Mouse (Mus musculus): Measurements from ENCODE around the gene Alas2. TPM values are rescaled to one million over a fixed set of nuclear protein-coding genes. Genes with fewer than 3 reads are reported as not detected.

The Alas2 gene
- polyA plus RNA-seq, 1 experiment from 2014 or later: 61.2 TPM

DNA sequence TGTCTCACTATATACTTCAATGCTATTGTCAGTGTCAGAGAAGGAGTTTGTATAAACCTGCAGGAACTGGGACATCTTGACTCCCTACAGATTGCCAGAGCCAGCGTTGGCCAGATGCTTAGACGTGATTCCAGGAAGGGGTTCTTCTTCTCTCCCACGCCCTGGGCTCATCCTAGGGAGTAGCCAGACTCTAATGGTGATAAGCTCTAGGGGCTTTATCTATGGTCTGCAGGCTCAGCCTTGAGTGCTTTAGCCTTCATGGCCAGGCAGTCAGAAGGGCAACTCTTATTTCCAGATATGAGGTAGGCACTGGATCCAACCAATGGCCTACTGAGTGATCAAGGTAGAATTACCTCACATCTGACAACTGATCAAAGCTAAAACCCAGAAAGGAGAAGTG is 2.5 kb downstream of the Alas2 start:
- Histone ChIP-seq H3K9ac (ENCODE audit: low read length) (no peak overlapping the region), H3K4me1 (replicated peaks; ENCODE audit: control insufficient read depth, insufficient read depth, low read length) (no peaks in the 10 kb centered on the region), H3K9me3 (ENCODE audit: control insufficient read depth, low read length) (no peaks in the 10 kb centered on the region), H3K27ac (ENCODE audit: low read depth, low read length) (no peak overlapping the region), H3K4me2 (ENCODE audit: low read depth, low read length, severe bottlenecking) (no peak overlapping the region), H3K4me3 (ENCODE audit: low read depth, low read length) (no peak overlapping the region), H3K27me3 (ENCODE audit: control insufficient read depth, insufficient read depth, low read length) (no peaks in the 10 kb centered on the region), H3K36me3 (ENCODE audit: control insufficient read depth, insufficient read depth, low read length) (no peaks in the 10 kb centered on the region)
- DNase-seq (ENCODE audit: low spot score): no peak
- ATAC-seq (replicated peaks; ENCODE audit: low FRiP score): no peak
- WGBS: 85% methylated on average over 3 of the region's 3 CpGs

- no peaks in the 10 kb centered on the region for H3K4me1 ChIP-seq (replicated peaks; ENCODE audit: control insufficient read depth, insufficient read depth, low read length)
- H3K9me3 ChIP-seq (ENCODE audit: control insufficient read depth, low read length): no peaks in the 10 kb centered on the region
- no peaks in the 10 kb centered on the region for H3K27me3 ChIP-seq (ENCODE audit: control insufficient read depth, insufficient read depth, low read length)
- no peak overlapping the region for H3K4me2 ChIP-seq (ENCODE audit: low read depth, low read length, severe bottlenecking)
- no peak overlapping the region for H3K27ac ChIP-seq (ENCODE audit: low read depth, low read length)
- DNase-seq (ENCODE audit: low spot score) (no peak), ATAC-seq (replicated peaks; ENCODE audit: low FRiP score) (no peak)
- WGBS: 94% methylated on average over 2 of the region's 2 CpGs
- no peak overlapping the region for H3K9ac ChIP-seq (ENCODE audit: low read length)
- H3K4me3 ChIP-seq (ENCODE audit: low read depth, low read length): no peak overlapping the region
- H3K36me3 ChIP-seq (ENCODE audit: control insufficient read depth, insufficient read depth, low read length): no peaks in the 10 kb centered on the region
Measured at GRCm38 (mm10) chrX:150551986-150552385, 4.8 kb downstream of the Alas2 start.

DNA sequence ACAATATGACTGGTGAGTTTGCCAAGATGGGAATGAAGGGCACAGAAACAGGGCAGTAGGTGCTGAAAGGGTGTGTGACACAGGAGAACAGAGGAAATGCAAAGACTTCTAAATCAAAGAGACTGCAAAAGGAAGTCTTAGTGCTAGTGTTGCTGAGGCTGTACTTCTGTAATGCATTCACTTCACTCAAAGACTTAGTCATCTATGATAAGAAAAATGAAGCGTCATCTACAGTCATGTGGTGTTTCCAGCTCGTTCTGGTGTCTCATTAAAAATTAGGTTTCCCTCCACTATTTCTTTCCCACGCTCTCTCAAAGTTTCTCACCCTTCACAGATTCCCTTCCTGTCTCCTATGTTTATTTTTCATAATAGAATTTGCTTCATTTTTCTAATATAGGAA is 6.9 kb downstream of the Alas2 start:
- no peak for DNase-seq (ENCODE audit: low spot score)
- no peaks in the 10 kb centered on the region for H3K27me3 ChIP-seq (ENCODE audit: control insufficient read depth, insufficient read depth, low read length)
- H3K9ac ChIP-seq (ENCODE audit: low read length): no peak overlapping the region
- ATAC-seq (replicated peaks; ENCODE audit: low FRiP score): no peak
- 87% methylated on average over 3 of the region's 3 CpGs for WGBS
- H3K9me3 ChIP-seq (ENCODE audit: control insufficient read depth, low read length): no peaks in the 10 kb centered on the region
- no peak overlapping the region for H3K4me2 ChIP-seq (ENCODE audit: low read depth, low read length, severe bottlenecking)
- H3K27ac ChIP-seq (ENCODE audit: low read depth, low read length): no peak overlapping the region
- no peaks in the 10 kb centered on the region for H3K4me1 ChIP-seq (replicated peaks; ENCODE audit: control insufficient read depth, insufficient read depth, low read length)
- H3K4me3 ChIP-seq (ENCODE audit: low read depth, low read length): no peak overlapping the region
- H3K36me3 ChIP-seq (ENCODE audit: control insufficient read depth, insufficient read depth, low read length): no peaks in the 10 kb centered on the region

DNA sequence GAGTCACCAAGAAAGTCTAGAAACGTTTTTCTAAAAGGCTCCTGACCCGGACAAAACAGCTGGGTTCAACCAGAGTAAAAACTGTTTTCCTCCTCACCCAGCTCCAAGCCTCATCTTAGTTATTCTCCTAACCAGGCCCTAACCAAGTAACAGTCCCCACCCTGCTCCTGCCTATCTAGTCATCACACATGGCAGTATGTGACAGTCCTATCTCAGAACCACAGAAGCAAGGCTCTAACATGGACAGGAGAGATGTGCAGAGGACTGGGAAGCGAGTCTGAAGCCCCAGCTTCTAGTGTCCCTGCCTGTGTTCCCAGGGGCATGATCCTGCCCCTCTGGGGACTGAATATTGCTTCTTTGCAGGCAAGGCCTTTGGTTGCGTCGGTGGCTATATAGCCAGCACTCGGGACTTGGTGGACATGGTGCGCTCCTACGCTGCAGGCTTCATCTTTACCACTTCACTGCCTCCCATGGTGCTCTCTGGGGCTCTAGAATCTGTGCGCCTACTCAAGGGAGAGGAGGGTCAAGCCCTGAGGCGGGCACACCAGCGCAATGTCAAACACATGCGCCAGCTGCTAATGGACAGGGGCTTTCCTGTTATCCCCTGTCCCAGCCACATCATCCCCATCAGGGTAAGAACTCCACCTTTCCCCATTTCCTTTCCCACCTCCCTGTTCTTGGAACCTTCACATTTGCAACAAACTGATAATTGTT is 17.6 kb downstream of the Alas2 start:
- no peaks in the 10 kb centered on the region for H3K9me3 ChIP-seq (ENCODE audit: control insufficient read depth, low read length)
- H3K9ac ChIP-seq (ENCODE audit: low read length): no peak overlapping the region
- H3K27ac ChIP-seq (ENCODE audit: low read depth, low read length): no peak overlapping the region
- no peaks in the 10 kb centered on the region; the same call in 1 of the 2 replicates for H3K36me3 ChIP-seq (ENCODE audit: control insufficient read depth, insufficient read depth, low read length)
- DNase-seq (ENCODE audit: low spot score): no peak
- 92% methylated on average over 12 of the region's 12 CpGs for WGBS
- H3K27me3 ChIP-seq (ENCODE audit: control insufficient read depth, insufficient read depth, low read length): 0 out of 2 replicates have a peak, but pooled peaks cover 2% of the 10 kb centered on the region
- no peaks in the 10 kb centered on the region for H3K4me1 ChIP-seq (replicated peaks; ENCODE audit: control insufficient read depth, insufficient read depth, low read length)
- no peak overlapping the region for H3K4me2 ChIP-seq (ENCODE audit: low read depth, low read length, severe bottlenecking)
- ATAC-seq (replicated peaks; ENCODE audit: low FRiP score): no peak
- H3K4me3 ChIP-seq (ENCODE audit: low read depth, low read length): no peak overlapping the region

GRCm38 (mm10) chrX:150581921-150582320 is 34.7 kb downstream of the Alas2 start:
- no peak overlapping the region for H3K27ac ChIP-seq (ENCODE audit: low read depth, low read length)
- no peaks in the 10 kb centered on the region for H3K9me3 ChIP-seq (ENCODE audit: control insufficient read depth, low read length)
- H3K4me1 ChIP-seq (replicated peaks; ENCODE audit: control insufficient read depth, insufficient read depth, low read length): no peaks in the 10 kb centered on the region
- no peak overlapping the region for H3K4me3 ChIP-seq (ENCODE audit: low read depth, low read length)
- H3K4me2 ChIP-seq (ENCODE audit: low read depth, low read length, severe bottlenecking): no peak overlapping the region
- H3K27me3 ChIP-seq (ENCODE audit: control insufficient read depth, insufficient read depth, low read length): no peaks in the 10 kb centered on the region; the same call in 1 of the 2 replicates
- H3K36me3 ChIP-seq (ENCODE audit: control insufficient read depth, insufficient read depth, low read length): no peaks in the 10 kb centered on the region
- ATAC-seq (replicated peaks; ENCODE audit: low FRiP score) (no peak), DNase-seq (ENCODE audit: low spot score) (no peak)
- H3K9ac ChIP-seq (ENCODE audit: low read length): no peak overlapping the region

GRCm38 (mm10) chrX:150585116-150585515 is 37.9 kb downstream of the Alas2 start:
- Histone ChIP-seq H3K27me3 (ENCODE audit: control insufficient read depth, insufficient read depth, low read length) (no peaks in the 10 kb centered on the region; the same call in 1 of the 2 replicates), H3K36me3 (ENCODE audit: control insufficient read depth, insufficient read depth, low read length) (no peaks in the 10 kb centered on the region), H3K4me2 (ENCODE audit: low read depth, low read length, severe bottlenecking) (no peak overlapping the region), H3K27ac (ENCODE audit: low read depth, low read length) (no peak overlapping the region), H3K4me1 (replicated peaks; ENCODE audit: control insufficient read depth, insufficient read depth, low read length) (no peaks in the 10 kb centered on the region), H3K9ac (ENCODE audit: low read length) (no peak overlapping the region), H3K4me3 (ENCODE audit: low read depth, low read length) (no peak overlapping the region), H3K9me3 (ENCODE audit: control insufficient read depth, low read length) (no peaks in the 10 kb centered on the region)
- WGBS: 92% methylated on average over 8 of the region's 8 CpGs
- DNase-seq (ENCODE audit: low spot score) (no peak), ATAC-seq (replicated peaks; ENCODE audit: low FRiP score) (no peak)

DNA sequence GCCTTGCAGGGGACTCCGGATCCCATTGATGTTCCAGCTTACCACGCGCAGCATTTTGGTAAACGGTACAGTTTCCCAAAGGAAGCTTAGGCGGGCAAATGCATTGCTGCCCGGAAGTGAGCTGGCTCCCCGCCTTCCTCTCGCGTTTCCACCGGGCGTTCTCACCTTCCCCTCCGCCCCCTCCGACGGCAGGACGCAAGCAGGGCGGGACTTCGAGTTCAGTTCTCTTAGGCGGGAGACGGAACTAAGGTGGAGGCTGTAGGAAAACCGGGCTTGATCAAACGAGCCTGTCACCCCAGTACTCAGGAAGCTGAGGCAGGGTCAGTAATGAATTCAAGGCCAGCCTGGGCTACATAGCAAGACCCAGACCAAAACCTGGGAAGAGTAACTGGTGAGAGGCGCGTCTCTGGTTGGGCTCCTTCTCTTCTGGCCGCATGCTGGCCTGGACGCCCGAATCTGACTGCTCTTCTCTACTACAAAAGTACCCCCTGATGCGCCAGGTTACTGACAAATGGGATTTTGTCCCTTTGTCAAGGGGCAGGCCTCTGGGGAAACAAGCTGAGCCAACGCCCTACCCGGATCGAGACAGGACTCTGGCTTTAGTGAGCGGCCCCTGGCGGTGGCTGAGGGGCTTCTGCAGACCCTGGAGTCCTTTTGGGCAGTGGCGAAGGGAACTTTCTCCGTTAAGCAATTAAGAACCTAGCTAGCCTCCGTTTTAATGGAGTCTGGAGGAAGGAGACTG is 41.0 kb downstream of the Alas2 start, which contains the start of gene Pfkfb1:
TSS of gene Pfkfb1 (plus strand) at position 207 of the 742 bp plus-strand sequence.
- WGBS: 22% methylated on average over 35 of the region's 35 CpGs
- Histone ChIP-seq H3K36me3 (ENCODE audit: control insufficient read depth, insufficient read depth, low read length) (no peaks in the 10 kb centered on the region), H3K27ac (ENCODE audit: low read depth, low read length) (peak within 1 kb of the TSS; percentile 59; the same call in 1 of the 2 replicates), H3K4me3 (ENCODE audit: low read depth, low read length) (peak within 1 kb of the TSS; percentile 43), H3K9ac (ENCODE audit: low read length) (peak within 1 kb of the TSS; percentile 67), H3K4me2 (ENCODE audit: low read depth, low read length, severe bottlenecking) (peak within 1 kb of the TSS; percentile 51), H3K27me3 (ENCODE audit: control insufficient read depth, insufficient read depth, low read length) (no peaks in the 10 kb centered on the region), H3K9me3 (ENCODE audit: control insufficient read depth, low read length) (no peaks in the 10 kb centered on the region), H3K4me1 (replicated peaks; ENCODE audit: control insufficient read depth, insufficient read depth, low read length) (no peaks in the 10 kb centered on the region)
- DNase-seq (ENCODE audit: low spot score): peak; percentile 85
- peak; percentile 96 for ATAC-seq (replicated peaks; ENCODE audit: low FRiP score)

DNA sequence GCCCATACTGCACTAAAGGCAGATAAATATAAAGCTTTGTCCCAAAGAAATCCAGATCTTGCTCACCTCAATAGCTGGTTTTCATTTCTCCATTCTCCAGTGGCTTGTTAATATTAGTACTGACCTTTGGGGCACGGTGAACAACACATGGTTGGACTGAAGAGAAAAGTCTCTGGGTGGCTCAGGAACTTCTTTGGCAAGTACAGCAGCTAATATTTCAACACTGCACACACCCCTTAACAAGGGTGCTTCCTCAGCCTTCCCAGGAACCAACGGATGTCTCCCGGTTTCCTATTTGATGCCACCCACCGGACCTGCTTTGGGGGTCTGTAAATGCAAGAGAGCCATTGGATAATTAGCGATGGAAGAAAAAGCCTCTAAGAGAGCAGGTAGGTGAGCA is 42.5 kb downstream of the Alas2 start, which contains the start of gene Apex2:
TSS of gene Apex2 (minus strand) at position 173 of the 400 bp plus-strand sequence.
- Histone ChIP-seq H3K36me3 (ENCODE audit: control insufficient read depth, insufficient read depth, low read length) (no peaks in the 10 kb centered on the region), H3K27me3 (ENCODE audit: control insufficient read depth, insufficient read depth, low read length) (no peaks in the 10 kb centered on the region), H3K9me3 (ENCODE audit: control insufficient read depth, low read length) (no peaks in the 10 kb centered on the region), H3K27ac (ENCODE audit: low read depth, low read length) (no peak within 1 kb of the TSS), H3K4me3 (ENCODE audit: low read depth, low read length) (no peak within 1 kb of the TSS), H3K9ac (ENCODE audit: low read length) (no peak within 1 kb of the TSS), H3K4me1 (replicated peaks; ENCODE audit: control insufficient read depth, insufficient read depth, low read length) (no peaks in the 10 kb centered on the region), H3K4me2 (ENCODE audit: low read depth, low read length, severe bottlenecking) (no peak within 1 kb of the TSS; the same call in 1 of the 2 replicates)
- DNase-seq (ENCODE audit: low spot score) (no peak), ATAC-seq (replicated peaks; ENCODE audit: low FRiP score) (no peak)
- WGBS: 80% methylated on average over 5 of the region's 5 CpGs

Measured in forebrain, embryonic 11.5 days (tissue).